Mouse (Mus musculus): ENCODE measurements around the gene Cyba. TPM values are rescaled to one million over a fixed set of nuclear protein-coding genes. Genes with fewer than 3 reads are reported as not detected.
A peak's percentile ranks its signal among the peaks of the same experiment; 100 is the strongest.

The Cyba gene
- polyA plus RNA-seq, 1 experiment from 2014 or later: 57.7 TPM

DNA sequence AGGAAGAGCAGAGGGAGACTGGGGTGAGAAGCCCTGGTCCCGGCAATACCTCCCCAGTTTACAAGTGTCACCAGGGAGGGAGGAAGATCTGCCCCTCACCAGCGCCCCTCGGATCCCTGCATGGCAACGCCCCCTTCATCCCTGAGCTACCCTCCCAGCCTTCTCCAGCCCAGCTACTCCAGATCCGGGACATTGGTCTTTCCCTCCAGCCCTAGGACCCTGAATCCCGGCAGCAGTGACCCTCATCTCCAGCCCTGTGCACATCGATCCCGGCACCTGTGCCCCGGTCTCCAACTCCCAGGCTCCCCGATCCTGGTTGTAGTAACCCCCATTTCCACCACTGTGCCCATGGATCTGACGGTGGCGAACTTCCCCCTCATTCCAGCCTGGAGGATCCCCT, 10.1 kb upstream of the Cyba start:
- WGBS: under 1% methylated on average over 12 of the region's 12 CpGs
- Histone ChIP-seq H3K4me2 (ENCODE audit: low read depth) (peak overlapping the region; percentile 69), H3K9me3 (ENCODE audit: control insufficient read depth, low read length) (no peaks in the 10 kb centered on the region), H3K36me3 (ENCODE audit: control insufficient read depth, insufficient read depth, low read length) (peaks cover 8% of the 10 kb centered on the region), H3K9ac (ENCODE audit: low read length) (peak overlapping the region; percentile 74), H3K27ac (ENCODE audit: low read depth, low read length) (peak overlapping the region; percentile 76), H3K4me1 (ENCODE audit: control insufficient read depth, insufficient read depth, low read length) (peaks cover 7% of the 10 kb centered on the region; the same call in 1 of the 2 replicates), H3K27me3 (ENCODE audit: control insufficient read depth, insufficient read depth, low read length) (no peaks in the 10 kb centered on the region), H3K4me3 (ENCODE audit: low read depth, low read length) (peak overlapping the region; percentile 74)
- DNase-seq (ENCODE audit: low spot score) (peak; percentile 40), ATAC-seq (ENCODE audit: insufficient read depth, low FRiP score, low TSS enrichment) (no peak; the same call in 1 of the 2 replicates)

DNA sequence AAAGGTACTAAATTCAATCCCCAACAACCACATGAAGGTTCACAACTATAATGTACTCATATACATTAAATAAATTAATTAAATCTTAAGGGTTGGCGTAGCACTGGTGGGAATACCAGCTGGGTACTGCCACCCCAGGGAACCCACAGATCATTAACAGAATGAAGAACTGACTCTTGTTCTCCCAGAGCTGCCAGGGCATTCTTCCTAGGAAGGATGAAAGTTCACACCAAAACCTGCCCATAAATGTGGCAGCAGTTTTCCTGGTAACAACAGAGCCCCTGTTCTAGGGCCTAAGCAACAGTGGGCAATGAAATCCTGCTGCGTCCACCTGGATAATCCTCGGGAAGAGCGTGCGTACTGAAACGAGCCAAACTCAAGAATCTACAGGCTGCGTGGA, 9.6 kb upstream of the Cyba start:
- Histone ChIP-seq H3K27me3 (ENCODE audit: control insufficient read depth, insufficient read depth, low read length) (no peaks in the 10 kb centered on the region), H3K4me1 (ENCODE audit: control insufficient read depth, insufficient read depth, low read length) (peaks cover 7% of the 10 kb centered on the region; the same call in 1 of the 2 replicates), H3K27ac (ENCODE audit: low read depth, low read length) (peak overlapping the region; percentile 76; the same call in 1 of the 2 replicates), H3K36me3 (ENCODE audit: control insufficient read depth, insufficient read depth, low read length) (peaks cover 8% of the 10 kb centered on the region), H3K4me2 (ENCODE audit: low read depth) (peak overlapping the region; percentile 69), H3K4me3 (ENCODE audit: low read depth, low read length) (peak overlapping the region; percentile 74), H3K9me3 (ENCODE audit: control insufficient read depth, low read length) (no peaks in the 10 kb centered on the region), H3K9ac (ENCODE audit: low read length) (peak overlapping the region; percentile 74)
- DNase-seq (ENCODE audit: low spot score): no peak
- 18% methylated on average over 7 of the region's 7 CpGs for WGBS
- no peak for ATAC-seq (ENCODE audit: insufficient read depth, low FRiP score, low TSS enrichment)

DNA sequence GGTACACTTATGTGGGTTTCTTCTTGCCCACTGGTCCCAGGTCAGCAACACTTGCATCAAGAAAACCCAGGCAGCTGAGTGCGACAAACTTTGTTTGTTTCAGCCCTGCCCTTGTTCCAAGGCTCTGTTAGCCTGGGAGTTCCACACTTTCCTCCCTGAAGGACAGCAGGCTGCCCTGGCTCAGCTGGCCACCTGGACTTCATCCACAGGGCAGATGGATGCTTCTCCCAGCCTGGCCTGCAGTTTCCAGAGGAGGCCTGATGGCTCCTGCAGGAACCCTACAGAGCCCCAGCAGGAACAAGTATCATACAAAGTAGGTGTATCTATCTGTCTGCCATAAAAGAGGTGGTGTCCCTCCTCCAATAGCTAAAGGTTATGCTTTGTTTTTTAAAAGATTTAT, 8.6 kb upstream of the Cyba start:
- no peak overlapping the region for H3K9ac ChIP-seq (ENCODE audit: low read length)
- H3K4me2 ChIP-seq (ENCODE audit: low read depth): no peak overlapping the region
- H3K36me3 ChIP-seq (ENCODE audit: control insufficient read depth, insufficient read depth, low read length): peaks cover 13% of the 10 kb centered on the region
- DNase-seq (ENCODE audit: low spot score) (no peak), ATAC-seq (ENCODE audit: insufficient read depth, low FRiP score, low TSS enrichment) (no peak)
- peaks cover 7% of the 10 kb centered on the region; the same call in 1 of the 2 replicates for H3K4me1 ChIP-seq (ENCODE audit: control insufficient read depth, insufficient read depth, low read length)
- 86% methylated on average over 1 of the region's 1 CpGs for WGBS
- H3K9me3 ChIP-seq (ENCODE audit: control insufficient read depth, low read length): no peaks in the 10 kb centered on the region
- no peaks in the 10 kb centered on the region for H3K27me3 ChIP-seq (ENCODE audit: control insufficient read depth, insufficient read depth, low read length)
- no peak overlapping the region for H3K4me3 ChIP-seq (ENCODE audit: low read depth, low read length)
- no peak overlapping the region for H3K27ac ChIP-seq (ENCODE audit: low read depth, low read length)

DNA sequence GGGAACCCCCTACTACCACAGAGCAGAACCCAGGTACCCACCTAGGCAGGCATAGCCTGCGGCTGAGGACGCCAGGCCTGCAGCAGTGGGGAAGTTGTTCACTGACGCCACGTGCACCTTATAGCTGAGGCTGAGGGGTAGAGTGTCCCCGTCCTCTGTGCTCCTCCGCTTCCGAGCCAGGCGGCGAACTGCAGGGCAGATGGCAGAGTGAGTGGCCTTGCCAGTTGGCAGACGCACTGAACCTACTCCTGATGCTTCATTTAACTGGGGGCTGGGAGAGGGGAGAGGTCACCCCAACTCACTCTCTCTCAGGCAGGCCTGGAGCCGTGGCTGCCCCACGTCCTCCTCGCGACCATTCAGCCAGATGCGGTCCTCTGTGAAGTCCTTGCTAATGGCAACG, 6.6 kb upstream of the Cyba start:
- Histone ChIP-seq H3K27ac (ENCODE audit: low read depth, low read length) (no peak overlapping the region), H3K9me3 (ENCODE audit: control insufficient read depth, low read length) (no peaks in the 10 kb centered on the region), H3K9ac (ENCODE audit: low read length) (no peak overlapping the region), H3K4me2 (ENCODE audit: low read depth) (no peak overlapping the region), H3K36me3 (ENCODE audit: control insufficient read depth, insufficient read depth, low read length) (peaks cover 18% of the 10 kb centered on the region), H3K4me1 (ENCODE audit: control insufficient read depth, insufficient read depth, low read length) (peaks cover 7% of the 10 kb centered on the region; the same call in 1 of the 2 replicates), H3K27me3 (ENCODE audit: control insufficient read depth, insufficient read depth, low read length) (no peaks in the 10 kb centered on the region), H3K4me3 (ENCODE audit: low read depth, low read length) (no peak overlapping the region)
- no peak for DNase-seq (ENCODE audit: low spot score)
- ATAC-seq (ENCODE audit: insufficient read depth, low FRiP score, low TSS enrichment): no peak
- WGBS: 96% methylated on average over 16 of the region's 16 CpGs

GRCm38 (mm10) chr8:122437708-122438331, 5.1 kb upstream of the Cyba start:
- ATAC-seq (ENCODE audit: insufficient read depth, low FRiP score, low TSS enrichment): no peak
- Histone ChIP-seq H3K36me3 (ENCODE audit: control insufficient read depth, insufficient read depth, low read length) (peaks cover 18% of the 10 kb centered on the region), H3K4me1 (ENCODE audit: control insufficient read depth, insufficient read depth, low read length) (peaks cover 7% of the 10 kb centered on the region), H3K27me3 (ENCODE audit: control insufficient read depth, insufficient read depth, low read length) (no peaks in the 10 kb centered on the region), H3K27ac (ENCODE audit: low read depth, low read length) (no peak overlapping the region), H3K4me2 (ENCODE audit: low read depth) (no peak overlapping the region), H3K9me3 (ENCODE audit: control insufficient read depth, low read length) (no peaks in the 10 kb centered on the region), H3K9ac (ENCODE audit: low read length) (no peak overlapping the region), H3K4me3 (ENCODE audit: low read depth, low read length) (no peak overlapping the region)
- WGBS: 92% methylated on average over 13 of the region's 13 CpGs
- DNase-seq (ENCODE audit: low spot score): no peak

DNA sequence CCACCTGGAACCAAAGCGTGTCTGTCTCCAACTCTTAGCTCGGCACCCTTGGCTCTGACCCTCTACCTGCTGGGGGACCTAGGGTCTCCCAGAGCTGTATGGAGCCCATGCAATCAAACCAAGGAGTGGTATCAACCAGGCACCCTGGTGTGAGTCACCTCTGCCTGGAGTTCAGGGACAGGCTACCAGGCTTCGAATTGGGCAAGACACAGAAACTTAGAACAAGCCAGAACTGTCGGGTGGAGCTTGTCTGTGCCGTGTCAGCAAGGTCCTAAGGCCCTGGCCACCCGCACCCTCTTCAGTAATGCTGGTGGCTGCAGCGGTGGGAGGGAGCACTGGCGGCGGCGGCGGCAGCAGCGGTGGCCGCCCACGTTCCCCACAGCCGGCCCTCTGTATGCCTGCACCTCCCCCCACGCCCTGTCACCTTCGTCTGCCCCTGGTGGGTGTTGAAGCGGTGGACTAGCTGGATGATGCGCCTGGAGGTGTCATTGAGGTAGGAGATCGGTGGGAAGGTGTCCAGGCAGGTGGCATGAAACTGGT, 3.9 kb upstream of the Cyba start:
- DNase-seq (ENCODE audit: low spot score): no peak
- 88% methylated on average over 20 of the region's 20 CpGs for WGBS
- Histone ChIP-seq H3K27me3 (ENCODE audit: control insufficient read depth, insufficient read depth, low read length) (no peaks in the 10 kb centered on the region), H3K27ac (ENCODE audit: low read depth, low read length) (no peak overlapping the region), H3K9ac (ENCODE audit: low read length) (no peak overlapping the region), H3K4me1 (ENCODE audit: control insufficient read depth, insufficient read depth, low read length) (peaks cover 14% of the 10 kb centered on the region), H3K9me3 (ENCODE audit: control insufficient read depth, low read length) (no peaks in the 10 kb centered on the region), H3K36me3 (ENCODE audit: control insufficient read depth, insufficient read depth, low read length) (peaks cover 18% of the 10 kb centered on the region), H3K4me3 (ENCODE audit: low read depth, low read length) (no peak overlapping the region), H3K4me2 (ENCODE audit: low read depth) (no peak overlapping the region)
- ATAC-seq (ENCODE audit: insufficient read depth, low FRiP score, low TSS enrichment): no peak

DNA sequence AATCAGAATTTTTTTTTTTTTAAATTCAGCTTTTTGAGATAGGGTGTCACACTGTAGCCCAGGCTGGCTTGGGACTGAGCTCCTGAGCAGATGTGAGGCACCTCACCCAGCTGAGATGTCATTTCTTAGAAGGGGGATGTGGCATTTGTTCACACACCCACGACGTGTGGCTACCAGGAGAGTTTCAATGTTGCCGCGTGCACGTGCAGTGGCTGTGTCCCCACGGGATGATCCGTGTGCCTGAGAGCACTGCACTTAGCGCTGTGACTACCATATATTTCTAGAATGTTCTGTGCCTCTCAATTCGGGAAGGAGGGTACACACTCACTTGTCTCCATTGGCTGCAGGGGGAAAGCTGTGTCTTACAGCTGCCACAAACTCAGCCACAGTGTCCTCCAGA, 3.4 kb upstream of the Cyba start:
- H3K4me2 ChIP-seq (ENCODE audit: low read depth): no peak overlapping the region
- no peak overlapping the region for H3K4me3 ChIP-seq (ENCODE audit: low read depth, low read length)
- no peak overlapping the region for H3K27ac ChIP-seq (ENCODE audit: low read depth, low read length)
- peaks cover 14% of the 10 kb centered on the region for H3K4me1 ChIP-seq (ENCODE audit: control insufficient read depth, insufficient read depth, low read length)
- ATAC-seq (ENCODE audit: insufficient read depth, low FRiP score, low TSS enrichment) (no peak), DNase-seq (ENCODE audit: low spot score) (no peak)
- 94% methylated on average over 9 of the region's 9 CpGs for WGBS
- no peak overlapping the region for H3K9ac ChIP-seq (ENCODE audit: low read length)
- H3K36me3 ChIP-seq (ENCODE audit: control insufficient read depth, insufficient read depth, low read length): peaks cover 18% of the 10 kb centered on the region
- no peaks in the 10 kb centered on the region for H3K27me3 ChIP-seq (ENCODE audit: control insufficient read depth, insufficient read depth, low read length)
- H3K9me3 ChIP-seq (ENCODE audit: control insufficient read depth, low read length): no peaks in the 10 kb centered on the region

GRCm38 (mm10) chr8:122435375-122435774, 2.6 kb upstream of the Cyba start:
- Histone ChIP-seq H3K4me2 (ENCODE audit: low read depth) (no peak overlapping the region), H3K27ac (ENCODE audit: low read depth, low read length) (no peak overlapping the region), H3K9me3 (ENCODE audit: control insufficient read depth, low read length) (no peaks in the 10 kb centered on the region), H3K9ac (ENCODE audit: low read length) (no peak overlapping the region), H3K4me3 (ENCODE audit: low read depth, low read length) (no peak overlapping the region), H3K27me3 (ENCODE audit: control insufficient read depth, insufficient read depth, low read length) (no peaks in the 10 kb centered on the region), H3K36me3 (ENCODE audit: control insufficient read depth, insufficient read depth, low read length) (peaks cover 18% of the 10 kb centered on the region), H3K4me1 (ENCODE audit: control insufficient read depth, insufficient read depth, low read length) (peaks cover 14% of the 10 kb centered on the region)
- WGBS: 90% methylated on average over 6 of the region's 6 CpGs
- DNase-seq (ENCODE audit: low spot score) (no peak), ATAC-seq (ENCODE audit: insufficient read depth, low FRiP score, low TSS enrichment) (no peak)

GRCm38 (mm10) chr8:122433269-122433905, 657 bp upstream of the Cyba start:
- H3K36me3 ChIP-seq (ENCODE audit: control insufficient read depth, insufficient read depth, low read length): peaks cover 15% of the 10 kb centered on the region

More at GRCm38 (mm10) chr8:122433269-122433905, 657 bp upstream of the Cyba start:
- 71% methylated on average over 11 of the region's 11 CpGs for WGBS
- no peaks in the 10 kb centered on the region for H3K9me3 ChIP-seq (ENCODE audit: control insufficient read depth, low read length)
- H3K9ac ChIP-seq (ENCODE audit: low read length): no peak overlapping the region
- H3K27me3 ChIP-seq (ENCODE audit: control insufficient read depth, insufficient read depth, low read length): no peaks in the 10 kb centered on the region
- no peak overlapping the region for H3K4me2 ChIP-seq (ENCODE audit: low read depth)
- no peak overlapping the region for H3K27ac ChIP-seq (ENCODE audit: low read depth, low read length)
- H3K4me1 ChIP-seq (ENCODE audit: control insufficient read depth, insufficient read depth, low read length): peaks cover 14% of the 10 kb centered on the region
- ATAC-seq (ENCODE audit: insufficient read depth, low FRiP score, low TSS enrichment) (0 out of 2 replicates have a peak, but pooled peaks have one; percentile 23), DNase-seq (ENCODE audit: low spot score) (no peak)
- no peak overlapping the region for H3K4me3 ChIP-seq (ENCODE audit: low read depth, low read length)
